Mouse (Mus musculus): ENCODE data around the gene Bcas2. TPM values are rescaled to one million over a fixed set of nuclear protein-coding genes. Genes with fewer than 3 reads are reported as not detected.

Gene Bcas2
- 210 and 233 TPM in 2 replicates for polyA plus RNA-seq (2014; fragmentation: Nextera tagmentation; extraction: Ambion mirVana)

DNA sequence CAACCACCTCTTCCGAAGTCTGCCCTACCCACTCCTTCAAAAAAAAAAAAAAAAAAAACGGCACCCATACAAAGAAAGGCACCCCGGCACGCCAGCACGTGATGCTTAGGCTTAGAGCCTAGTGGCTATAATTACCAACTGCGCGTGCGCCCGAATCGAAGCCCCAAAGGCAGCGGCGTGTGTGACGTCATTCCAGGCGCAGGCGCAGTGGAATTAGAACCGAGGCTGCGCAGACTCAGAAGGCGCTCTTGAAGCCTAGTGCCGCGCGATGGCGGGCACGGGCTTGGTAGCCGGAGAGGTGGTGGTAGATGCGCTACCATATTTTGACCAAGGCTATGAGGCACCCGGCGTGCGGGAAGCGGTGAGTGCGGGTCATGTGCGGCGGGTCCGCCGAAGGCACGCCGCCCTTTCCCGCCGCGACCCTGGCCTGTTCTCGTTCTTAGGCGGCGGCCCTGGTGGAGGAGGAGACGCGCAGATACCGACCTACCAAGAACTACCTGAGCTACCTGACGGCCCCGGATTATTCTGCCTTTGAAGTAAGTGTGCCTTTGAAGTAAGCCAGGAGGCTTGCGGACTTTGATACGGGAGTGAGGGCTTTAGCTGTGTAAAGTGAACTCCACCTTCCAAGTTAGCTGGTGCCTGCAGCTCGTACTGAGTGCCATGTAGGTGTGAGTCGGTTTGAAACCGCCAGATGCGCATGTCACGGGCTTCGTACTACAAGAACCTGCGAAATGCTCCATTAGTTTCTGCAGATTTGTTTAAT, at the start of gene Bcas2:
Bcas2 (plus strand) TSS at position 151 of the 763 bp plus-strand sequence.
- peak; percentile 93 for ATAC-seq (ENCODE audit: insufficient read depth, low FRiP score, low TSS enrichment)
- Histone ChIP-seq H3K4me2 (ENCODE audit: low read depth) (peak within 1 kb of the TSS; percentile 76), H3K9ac (ENCODE audit: low read length) (peak within 1 kb of the TSS; percentile 64), H3K9me3 (ENCODE audit: control insufficient read depth, low read length) (no peaks in the 10 kb centered on the region), H3K4me3 (ENCODE audit: low read depth, low read length) (peak within 1 kb of the TSS; percentile 68), H3K27me3 (ENCODE audit: control insufficient read depth, insufficient read depth, low read length) (no peaks in the 10 kb centered on the region), H3K4me1 (ENCODE audit: control insufficient read depth, insufficient read depth, low read length) (peaks cover 3% of the 10 kb centered on the region; the same call in 1 of the 2 replicates), H3K36me3 (ENCODE audit: control insufficient read depth, insufficient read depth, low read length) (peaks cover 4% of the 10 kb centered on the region), H3K27ac (ENCODE audit: low read depth, low read length) (no peak within 1 kb of the TSS)
- under 1% methylated on average over 56 of the region's 56 CpGs for WGBS
- peak; percentile 99 for DNase-seq (ENCODE audit: low spot score)

DNA sequence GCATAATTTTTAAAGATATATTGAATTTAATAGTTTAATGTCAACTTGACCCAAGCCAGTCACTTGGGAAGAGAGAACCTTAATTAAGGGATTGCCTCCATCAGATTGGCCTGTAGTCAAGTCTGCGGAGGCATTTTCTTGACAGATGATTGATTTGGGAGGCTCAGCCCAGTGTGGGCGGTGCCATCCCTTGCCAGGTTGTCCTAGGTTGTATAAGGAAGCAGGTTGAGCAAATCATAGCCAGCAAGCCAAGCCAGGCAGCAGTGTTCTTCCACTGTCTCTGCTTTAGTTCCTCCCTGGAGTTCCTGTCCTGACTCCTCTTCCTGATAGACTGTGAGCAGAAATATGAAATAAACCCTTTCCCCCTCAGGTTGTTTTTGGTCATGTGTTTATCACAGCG, 47.8 kb upstream of the Bcas2 start:
- Histone ChIP-seq H3K9me3 (ENCODE audit: control insufficient read depth, low read length) (no peaks in the 10 kb centered on the region), H3K36me3 (ENCODE audit: control insufficient read depth, insufficient read depth, low read length) (no peaks in the 10 kb centered on the region), H3K4me2 (ENCODE audit: low read depth) (no peak overlapping the region), H3K9ac (ENCODE audit: low read length) (no peak overlapping the region), H3K27ac (ENCODE audit: low read depth, low read length) (no peak overlapping the region), H3K27me3 (ENCODE audit: control insufficient read depth, insufficient read depth, low read length) (no peaks in the 10 kb centered on the region), H3K4me1 (ENCODE audit: control insufficient read depth, insufficient read depth, low read length) (no peaks in the 10 kb centered on the region; the same call in 1 of the 2 replicates), H3K4me3 (ENCODE audit: low read depth, low read length) (no peak overlapping the region)
- ATAC-seq (ENCODE audit: insufficient read depth, low FRiP score, low TSS enrichment) (no peak), DNase-seq (ENCODE audit: low spot score) (no peak)
- 90% methylated on average over 3 of the region's 3 CpGs for WGBS

DNA sequence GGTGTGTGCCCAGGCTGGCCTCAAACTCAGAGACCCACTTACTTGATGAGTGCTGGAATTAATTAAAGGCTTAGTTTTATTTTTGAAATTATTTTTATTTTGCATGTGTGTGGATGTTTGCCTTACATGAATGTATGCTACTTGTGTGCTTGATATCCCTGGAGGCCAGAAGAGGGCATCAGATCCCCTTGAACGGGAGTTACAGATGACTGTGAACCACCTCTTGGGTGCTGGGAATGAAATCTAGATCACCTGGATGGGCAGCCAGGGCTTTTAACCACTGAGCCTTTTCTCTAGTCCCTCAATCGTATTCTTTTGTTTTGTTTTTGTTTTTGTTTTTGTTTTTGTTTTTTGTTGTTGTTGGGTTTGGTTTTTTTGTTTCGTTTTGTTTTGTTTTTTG, 45.3 kb upstream of the Bcas2 start:
- Histone ChIP-seq H3K4me2 (ENCODE audit: low read depth) (no peak overlapping the region), H3K4me3 (ENCODE audit: low read depth, low read length) (no peak overlapping the region), H3K9ac (ENCODE audit: low read length) (no peak overlapping the region), H3K36me3 (ENCODE audit: control insufficient read depth, insufficient read depth, low read length) (no peaks in the 10 kb centered on the region), H3K4me1 (ENCODE audit: control insufficient read depth, insufficient read depth, low read length) (no peaks in the 10 kb centered on the region; the same call in 1 of the 2 replicates), H3K27me3 (ENCODE audit: control insufficient read depth, insufficient read depth, low read length) (no peaks in the 10 kb centered on the region; the same call in 1 of the 2 replicates), H3K9me3 (ENCODE audit: control insufficient read depth, low read length) (no peaks in the 10 kb centered on the region), H3K27ac (ENCODE audit: low read depth, low read length) (no peak overlapping the region)
- DNase-seq (ENCODE audit: low spot score) (no peak), ATAC-seq (ENCODE audit: insufficient read depth, low FRiP score, low TSS enrichment) (no peak)
- 92% methylated on average over 3 of the region's 3 CpGs for WGBS

DNA sequence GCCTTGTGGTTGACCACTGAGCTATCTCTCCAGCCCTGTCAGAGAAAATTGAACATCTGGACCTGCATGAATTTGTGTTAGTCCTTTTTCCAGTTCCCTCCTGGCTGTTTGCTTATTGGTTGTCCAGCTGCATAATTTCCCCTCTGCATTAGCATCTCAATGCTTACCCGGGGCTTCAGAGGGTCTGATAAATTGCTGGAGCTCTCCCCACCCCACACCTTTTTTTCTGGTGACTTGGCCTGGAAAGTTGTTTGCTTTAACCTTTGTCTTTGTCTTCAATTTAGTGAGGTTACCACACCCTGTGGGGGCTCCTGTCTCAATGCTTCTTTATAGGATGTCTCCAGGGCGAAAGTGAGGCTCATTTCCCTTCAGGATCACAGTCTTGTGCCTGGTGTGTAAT, 44.3 kb upstream of the Bcas2 start:
- Histone ChIP-seq H3K9ac (ENCODE audit: low read length) (no peak overlapping the region), H3K9me3 (ENCODE audit: control insufficient read depth, low read length) (no peaks in the 10 kb centered on the region), H3K4me3 (ENCODE audit: low read depth, low read length) (no peak overlapping the region), H3K4me2 (ENCODE audit: low read depth) (no peak overlapping the region), H3K36me3 (ENCODE audit: control insufficient read depth, insufficient read depth, low read length) (no peaks in the 10 kb centered on the region), H3K27me3 (ENCODE audit: control insufficient read depth, insufficient read depth, low read length) (no peaks in the 10 kb centered on the region; the same call in 1 of the 2 replicates), H3K4me1 (ENCODE audit: control insufficient read depth, insufficient read depth, low read length) (no peaks in the 10 kb centered on the region; the same call in 1 of the 2 replicates), H3K27ac (ENCODE audit: low read depth, low read length) (no peak overlapping the region)
- DNase-seq (ENCODE audit: low spot score) (peak; percentile 38), ATAC-seq (ENCODE audit: insufficient read depth, low FRiP score, low TSS enrichment) (peak; percentile 55; the same call in 1 of the 2 replicates)
- WGBS: 26% methylated on average over 2 of the region's 2 CpGs

DNA sequence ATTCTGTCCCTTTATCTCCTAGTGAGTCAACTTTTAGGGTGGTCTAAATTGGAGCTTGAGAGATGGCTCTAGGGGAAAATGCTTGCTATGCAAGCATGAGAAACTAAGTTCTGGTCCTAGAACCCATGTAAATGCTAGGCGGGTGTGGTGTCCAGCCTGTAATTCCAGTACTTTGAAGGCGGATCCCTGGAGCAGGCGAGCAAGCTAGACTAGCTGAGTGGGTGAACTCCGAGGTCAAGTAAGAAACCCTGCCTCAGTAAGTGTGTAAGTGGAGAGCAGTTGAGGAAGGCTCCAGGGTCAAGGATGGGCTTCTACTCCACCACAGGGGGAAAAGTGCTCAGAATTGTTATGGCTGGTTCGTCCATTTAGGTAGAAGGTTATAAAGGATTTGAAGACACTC, 43.7 kb upstream of the Bcas2 start:
- no peaks in the 10 kb centered on the region; the same call in 1 of the 2 replicates for H3K27me3 ChIP-seq (ENCODE audit: control insufficient read depth, insufficient read depth, low read length)
- ATAC-seq (ENCODE audit: insufficient read depth, low FRiP score, low TSS enrichment): no peak

DNA sequence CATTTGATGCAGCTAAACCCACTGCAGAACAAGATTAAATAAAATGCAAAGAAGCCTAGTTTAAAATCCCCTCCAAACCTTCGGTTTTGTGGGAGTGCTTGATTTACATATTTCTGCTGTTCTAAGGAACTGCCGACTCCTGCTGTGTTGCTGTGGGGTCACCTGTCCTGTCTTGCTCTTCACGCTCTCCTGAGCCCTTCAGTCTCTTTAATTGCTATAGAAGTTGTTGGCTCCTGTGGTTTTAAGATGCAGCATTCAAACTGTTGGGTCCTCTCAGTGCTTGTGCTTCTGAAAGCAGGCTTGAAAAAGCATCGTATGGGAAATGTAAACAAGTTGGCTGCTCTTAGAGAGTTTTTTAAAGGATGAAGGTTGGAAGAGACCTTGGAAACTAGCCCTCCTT, 43.2 kb upstream of the Bcas2 start:
- 42% methylated on average over 4 of the region's 4 CpGs for WGBS

More for the DNA sequence above, 43.7 kb upstream of the Bcas2 start:
- Histone ChIP-seq H3K9ac (ENCODE audit: low read length) (no peak overlapping the region), H3K27ac (ENCODE audit: low read depth, low read length) (no peak overlapping the region), H3K9me3 (ENCODE audit: control insufficient read depth, low read length) (no peaks in the 10 kb centered on the region), H3K4me3 (ENCODE audit: low read depth, low read length) (no peak overlapping the region), H3K4me1 (ENCODE audit: control insufficient read depth, insufficient read depth, low read length) (no peaks in the 10 kb centered on the region; the same call in 1 of the 2 replicates), H3K4me2 (ENCODE audit: low read depth) (no peak overlapping the region), H3K36me3 (ENCODE audit: control insufficient read depth, insufficient read depth, low read length) (no peaks in the 10 kb centered on the region)
- 60% methylated on average over 5 of the region's 5 CpGs for WGBS
- no peak for DNase-seq (ENCODE audit: low spot score)

DNA sequence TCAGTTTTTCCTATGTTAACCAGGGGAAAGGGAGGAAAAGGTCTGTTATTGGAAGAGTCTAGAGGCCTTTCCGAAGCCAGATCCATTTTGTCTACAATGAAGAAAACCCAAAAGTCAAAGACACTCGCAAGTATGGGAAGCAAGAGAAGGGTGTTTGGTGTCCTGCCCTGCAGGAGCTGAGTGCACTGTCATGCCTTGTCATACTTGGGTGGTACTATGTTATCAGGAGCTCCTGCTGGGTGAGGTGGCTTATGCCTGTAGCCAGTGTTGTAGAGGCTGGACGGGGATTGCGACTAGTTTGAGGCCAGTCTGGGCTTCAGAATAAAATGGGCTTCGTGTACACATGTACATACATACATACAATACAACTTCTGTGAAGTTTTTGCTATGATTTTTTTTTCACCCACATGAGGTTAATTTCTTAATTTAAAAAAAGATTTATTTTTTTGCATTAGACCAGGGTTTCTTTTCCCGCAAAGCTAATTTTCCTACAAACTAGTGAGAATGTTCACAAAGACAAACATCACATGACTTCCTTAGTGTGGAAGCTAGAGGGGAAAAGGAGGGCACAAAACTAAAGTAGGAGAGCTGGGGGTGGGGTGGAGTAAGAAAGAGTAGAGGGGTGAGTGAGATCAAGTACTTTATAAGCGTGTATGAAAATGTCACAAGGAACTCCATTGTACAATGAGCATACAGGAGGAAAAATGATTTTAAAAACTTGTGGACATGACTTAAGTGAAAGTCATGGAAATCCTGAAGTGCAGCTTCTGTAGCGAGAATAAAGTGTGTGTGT, 41.9 kb upstream of the Bcas2 start:
- H3K4me1 ChIP-seq (ENCODE audit: control insufficient read depth, insufficient read depth, low read length): no peaks in the 10 kb centered on the region; the same call in 1 of the 2 replicates
- H3K36me3 ChIP-seq (ENCODE audit: control insufficient read depth, insufficient read depth, low read length): no peaks in the 10 kb centered on the region
- no peak overlapping the region for H3K4me3 ChIP-seq (ENCODE audit: low read depth, low read length)
- no peaks in the 10 kb centered on the region; the same call in 1 of the 2 replicates for H3K27me3 ChIP-seq (ENCODE audit: control insufficient read depth, insufficient read depth, low read length)
- no peak overlapping the region for H3K27ac ChIP-seq (ENCODE audit: low read depth, low read length)
- no peak overlapping the region for H3K9ac ChIP-seq (ENCODE audit: low read length)
- no peak overlapping the region for H3K4me2 ChIP-seq (ENCODE audit: low read depth)
- DNase-seq (ENCODE audit: low spot score): no peak
- WGBS: 84% methylated on average over 8 of the region's 8 CpGs
- ATAC-seq (ENCODE audit: insufficient read depth, low FRiP score, low TSS enrichment): no peak
- no peaks in the 10 kb centered on the region for H3K9me3 ChIP-seq (ENCODE audit: control insufficient read depth, low read length)

More for the DNA sequence above, 43.2 kb upstream of the Bcas2 start:
- H3K9ac ChIP-seq (ENCODE audit: low read length): no peak overlapping the region
- H3K4me3 ChIP-seq (ENCODE audit: low read depth, low read length): no peak overlapping the region
- no peak overlapping the region for H3K27ac ChIP-seq (ENCODE audit: low read depth, low read length)
- H3K4me1 ChIP-seq (ENCODE audit: control insufficient read depth, insufficient read depth, low read length): no peaks in the 10 kb centered on the region; the same call in 1 of the 2 replicates
- H3K36me3 ChIP-seq (ENCODE audit: control insufficient read depth, insufficient read depth, low read length): no peaks in the 10 kb centered on the region
- ATAC-seq (ENCODE audit: insufficient read depth, low FRiP score, low TSS enrichment) (no peak), DNase-seq (ENCODE audit: low spot score) (no peak)
- no peak overlapping the region for H3K4me2 ChIP-seq (ENCODE audit: low read depth)
- H3K27me3 ChIP-seq (ENCODE audit: control insufficient read depth, insufficient read depth, low read length): no peaks in the 10 kb centered on the region; the same call in 1 of the 2 replicates
- no peaks in the 10 kb centered on the region for H3K9me3 ChIP-seq (ENCODE audit: control insufficient read depth, low read length)

DNA sequence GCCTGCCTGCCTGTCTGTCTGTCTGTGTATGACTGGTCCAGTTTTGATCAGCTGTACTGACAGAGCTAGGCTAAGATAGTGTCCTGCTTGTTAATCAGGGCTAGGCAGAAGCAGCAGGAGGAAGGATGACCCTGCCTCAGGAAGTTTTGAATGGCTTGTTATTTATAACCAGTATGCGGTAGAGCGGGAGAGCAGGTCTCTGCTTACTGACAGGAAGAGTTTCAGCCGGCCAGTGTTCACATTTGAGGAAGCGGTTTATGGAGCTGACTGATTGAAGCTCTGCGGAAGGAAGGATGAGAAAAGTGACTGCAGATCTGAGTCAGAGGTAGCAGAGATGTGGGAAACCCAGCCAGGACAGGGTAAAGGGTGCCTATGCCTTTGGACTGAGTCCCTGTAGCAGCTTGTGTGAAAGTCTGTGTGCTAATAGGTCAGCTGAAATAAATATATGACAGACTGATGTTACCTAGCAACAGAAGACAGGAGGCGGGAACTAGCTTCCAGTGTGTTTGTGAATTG, 41.2 kb upstream of the Bcas2 start:
- 38% methylated on average over 6 of the region's 6 CpGs for WGBS
- 0 out of 2 replicates have a peak, but pooled peaks have one; percentile 31 for ATAC-seq (ENCODE audit: insufficient read depth, low FRiP score, low TSS enrichment)
- no peak overlapping the region for H3K27ac ChIP-seq (ENCODE audit: low read depth, low read length)

More for the DNA sequence above, 41.2 kb upstream of the Bcas2 start:
- DNase-seq (ENCODE audit: low spot score): peak; percentile 22
- Histone ChIP-seq H3K36me3 (ENCODE audit: control insufficient read depth, insufficient read depth, low read length) (no peaks in the 10 kb centered on the region), H3K4me2 (ENCODE audit: low read depth) (no peak overlapping the region), H3K4me1 (ENCODE audit: control insufficient read depth, insufficient read depth, low read length) (no peaks in the 10 kb centered on the region; the same call in 1 of the 2 replicates), H3K9ac (ENCODE audit: low read length) (no peak overlapping the region), H3K27me3 (ENCODE audit: control insufficient read depth, insufficient read depth, low read length) (no peaks in the 10 kb centered on the region; the same call in 1 of the 2 replicates), H3K4me3 (ENCODE audit: low read depth, low read length) (no peak overlapping the region), H3K9me3 (ENCODE audit: control insufficient read depth, low read length) (no peaks in the 10 kb centered on the region)
